Mouse (Mus musculus) testis, postnatal 14 days (tissue): Measurements from ENCODE around the gene Galnt7.

Experiments used
- DNase-seq: peaks from one replicate; pipeline ENCODE4 v3.0.0; 2021; ENCODE audit warnings: low spot score

The Galnt7 gene

GRCm38 (mm10) chr8:57585128-57585442, 67.7 kb downstream of the Galnt7 start:
- DNase-seq: no peak

GRCm38 (mm10) chr8:57584416-57585127, 68.3 kb downstream of the Galnt7 start:
- DNase-seq: no peak

- DNase-seq: no peak
Measured at GRCm38 (mm10) chr8:57579845-57580244, 73.0 kb downstream of the Galnt7 start.

GRCm38 (mm10) chr8:57577301-57577700, 75.5 kb downstream of the Galnt7 start:
- no peak for DNase-seq

DNA sequence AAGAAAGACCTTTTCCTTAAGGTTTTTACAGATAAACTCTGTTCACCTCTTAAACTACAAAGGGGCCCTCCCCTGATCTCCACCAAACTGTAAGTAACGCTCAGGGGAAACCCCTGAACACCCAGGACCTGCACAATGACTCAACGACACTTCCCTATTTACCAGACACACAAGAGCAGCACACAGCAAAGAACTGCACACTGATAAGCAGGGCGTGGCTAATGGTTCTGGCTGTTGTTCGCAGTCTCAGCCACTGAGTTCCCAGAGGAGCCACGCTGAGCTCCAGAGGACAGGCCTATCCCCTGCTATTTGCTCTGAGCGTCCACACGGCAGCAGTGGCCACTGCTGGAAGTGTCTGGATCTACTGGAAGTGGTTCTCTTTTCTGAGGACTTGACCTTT, 76.6 kb downstream of the Galnt7 start:
- peak; percentile 30 for DNase-seq

DNA sequence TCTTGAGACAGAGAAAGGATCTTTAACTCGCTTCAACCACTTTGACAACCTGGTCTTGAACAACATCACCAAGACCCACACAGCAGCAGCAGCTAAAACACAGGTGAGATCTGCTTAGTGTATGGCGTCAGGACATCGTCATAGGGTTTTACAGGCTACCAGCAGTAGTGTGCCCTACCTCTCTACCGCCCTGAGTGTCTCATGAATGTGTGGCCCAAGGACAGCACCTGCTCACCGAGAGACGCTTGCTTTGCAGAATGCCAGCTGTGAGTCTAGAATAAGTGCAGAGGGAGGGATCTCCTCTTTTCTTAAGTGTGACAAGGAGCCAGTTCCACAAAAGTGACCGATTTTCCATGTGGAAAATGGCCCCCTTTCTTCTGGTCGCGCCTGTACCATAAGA, 77.5 kb downstream of the Galnt7 start:
- DNase-seq: no peak

DNA sequence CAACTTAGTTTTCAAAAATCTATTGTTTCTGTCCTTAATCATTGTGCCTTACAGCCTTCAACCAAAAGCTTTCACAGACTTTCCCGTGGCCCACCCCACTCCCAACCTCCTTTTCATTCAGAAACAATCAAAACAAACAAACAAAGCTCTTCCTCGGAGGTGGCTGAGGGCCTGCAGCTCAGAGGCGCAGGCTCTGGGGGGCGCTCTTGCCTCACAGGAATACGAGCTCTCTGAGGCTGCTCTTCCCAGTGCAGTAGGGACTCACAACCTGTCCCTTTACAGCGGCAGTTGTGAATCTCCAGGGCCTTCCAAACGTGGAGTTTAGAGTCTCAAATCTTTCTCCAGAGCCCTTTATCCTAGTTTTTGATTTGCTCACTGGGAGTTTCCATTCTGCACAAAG, 78.4 kb downstream of the Galnt7 start:
- DNase-seq: peak; percentile 32

DNA sequence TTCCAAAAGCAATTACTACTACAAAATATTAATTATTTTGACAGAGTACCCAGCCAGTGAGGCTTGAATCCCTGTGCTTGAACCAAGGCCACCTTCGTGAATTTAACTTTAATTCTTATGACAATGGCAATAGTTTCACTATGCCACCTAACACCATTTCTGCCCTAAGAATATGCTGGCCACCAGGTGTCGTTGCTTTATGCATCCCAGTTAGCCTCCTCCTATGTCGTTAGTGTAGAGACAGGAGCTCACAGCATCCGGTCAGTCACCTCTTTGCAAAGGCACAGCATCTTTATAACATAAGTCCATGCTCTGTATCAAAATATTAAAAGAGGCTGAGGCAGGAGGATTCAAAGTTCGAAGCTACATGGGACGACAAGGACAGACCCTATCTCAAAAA, 79.0 kb downstream of the Galnt7 start:
- DNase-seq: no peak

DNA sequence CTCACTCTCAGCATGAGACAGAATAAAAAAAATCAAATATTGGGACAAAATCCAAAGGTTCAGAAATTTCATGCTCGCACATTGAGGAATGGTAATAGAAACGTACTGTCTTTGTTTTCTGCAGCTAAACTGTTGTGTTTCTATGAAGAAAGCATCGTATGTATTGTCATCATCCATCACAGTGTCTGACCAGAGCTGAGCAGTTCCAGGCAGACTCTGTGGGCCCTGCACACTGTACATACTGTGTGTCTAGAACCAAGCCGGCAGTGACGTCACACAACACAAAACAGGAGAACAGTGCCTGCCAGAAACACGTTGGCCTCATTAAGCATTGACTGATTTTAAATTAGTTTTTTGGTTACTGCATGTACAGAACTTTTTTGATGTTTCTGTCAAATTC, 82.9 kb downstream of the Galnt7 start:
- DNase-seq: no peak

DNA sequence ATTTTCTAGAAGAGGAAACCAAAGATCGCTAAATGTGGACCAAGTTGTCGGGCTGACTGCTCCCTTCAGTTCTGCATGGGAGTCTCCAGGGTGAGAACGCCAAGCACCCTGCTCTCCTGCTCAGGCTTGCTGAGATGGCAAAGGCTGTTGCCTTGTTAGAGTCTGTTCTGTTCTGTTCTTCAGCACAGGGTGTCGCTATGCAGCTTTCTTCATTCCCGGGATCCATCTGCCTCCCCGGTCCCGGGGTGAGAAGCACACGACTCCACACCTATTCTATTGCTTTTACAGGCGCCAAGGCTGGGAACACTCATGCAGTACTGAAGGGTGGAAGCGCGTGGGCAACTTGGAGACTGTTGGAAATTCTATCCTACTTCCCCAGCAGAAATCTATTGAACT, 83.4 kb downstream of the Galnt7 start:
- no peak for DNase-seq

- no peak for DNase-seq
Measured at GRCm38 (mm10) chr8:57568633-57569399, 84.0 kb downstream of the Galnt7 start.

GRCm38 (mm10) chr8:57567998-57568397, 84.8 kb downstream of the Galnt7 start:
- DNase-seq: no peak

DNA sequence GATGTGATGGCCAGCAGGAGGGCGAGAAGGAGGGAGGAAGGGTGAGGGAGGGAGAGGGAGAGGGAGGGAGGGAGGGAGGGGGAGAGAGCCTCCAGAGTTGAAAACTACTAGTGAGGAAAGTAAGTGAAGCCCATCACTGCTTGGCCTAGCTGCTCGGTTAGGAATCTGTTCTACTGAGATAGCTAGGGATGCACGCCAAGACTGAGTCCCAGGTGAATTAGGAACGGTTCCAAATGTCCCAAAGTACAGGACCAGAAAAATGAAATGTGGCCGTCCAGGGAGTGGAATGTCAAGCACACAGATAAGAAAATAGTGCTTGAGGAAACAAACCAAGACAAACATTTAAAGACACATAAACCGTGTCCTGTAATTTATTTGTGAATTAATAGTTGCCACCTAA, 87.8 kb downstream of the Galnt7 start:
- no peak for DNase-seq

DNA sequence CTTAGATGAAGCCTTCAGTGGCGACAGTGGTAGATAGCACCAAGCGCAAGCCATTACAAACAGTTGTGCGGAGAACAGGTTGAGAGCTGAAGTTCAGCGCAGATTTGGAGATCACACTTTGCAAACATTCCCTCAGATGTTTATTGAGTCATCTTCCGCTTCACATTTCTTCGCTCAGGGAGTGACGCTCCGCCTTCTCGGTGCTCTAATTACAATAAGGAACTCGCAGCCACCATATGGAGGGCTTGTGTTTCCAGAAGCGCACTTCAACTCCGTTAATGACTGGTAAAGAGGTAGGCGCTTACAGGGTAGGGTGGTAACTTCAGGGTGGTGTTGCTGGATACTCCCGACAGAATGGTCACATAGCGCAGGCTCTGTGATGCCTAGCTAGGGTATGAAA, 89.1 kb downstream of the Galnt7 start:
- no peak for DNase-seq

GRCm38 (mm10) chr8:57562741-57563140, 90.1 kb downstream of the Galnt7 start:
- DNase-seq: no peak

GRCm38 (mm10) chr8:57560926-57561325, 91.9 kb downstream of the Galnt7 start:
- no peak for DNase-seq

- no peak for DNase-seq
Measured at GRCm38 (mm10) chr8:57552102-57553032, 100.5 kb downstream of the Galnt7 start.

GRCm38 (mm10) chr8:57547581-57547980, 105.3 kb downstream of the Galnt7 start:
- no peak for DNase-seq

GRCm38 (mm10) chr8:57546834-57547233, 106.0 kb downstream of the Galnt7 start:
- no peak for DNase-seq

DNA sequence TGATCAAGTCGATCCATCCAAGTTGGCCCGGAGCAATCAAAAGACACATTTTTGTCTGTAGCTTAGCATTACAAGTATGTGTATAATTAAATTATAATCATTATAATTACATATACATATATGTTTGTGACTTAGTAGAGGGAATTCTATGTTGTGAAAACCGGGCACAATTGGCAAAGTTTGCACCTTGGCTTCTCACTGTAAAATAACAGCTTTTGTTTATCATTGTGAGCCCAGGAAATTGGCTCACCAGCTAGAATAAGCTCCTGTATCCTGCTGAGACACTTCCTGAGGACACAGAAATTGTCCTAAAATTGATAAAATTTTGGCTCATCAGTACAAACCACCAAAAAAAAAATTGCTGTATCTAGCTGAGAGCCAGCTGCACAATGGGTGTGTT, 106.4 kb downstream of the Galnt7 start:
- no peak for DNase-seq

- no peak for DNase-seq
Measured at GRCm38 (mm10) chr8:57541405-57541804, 111.4 kb downstream of the Galnt7 start.

DNA sequence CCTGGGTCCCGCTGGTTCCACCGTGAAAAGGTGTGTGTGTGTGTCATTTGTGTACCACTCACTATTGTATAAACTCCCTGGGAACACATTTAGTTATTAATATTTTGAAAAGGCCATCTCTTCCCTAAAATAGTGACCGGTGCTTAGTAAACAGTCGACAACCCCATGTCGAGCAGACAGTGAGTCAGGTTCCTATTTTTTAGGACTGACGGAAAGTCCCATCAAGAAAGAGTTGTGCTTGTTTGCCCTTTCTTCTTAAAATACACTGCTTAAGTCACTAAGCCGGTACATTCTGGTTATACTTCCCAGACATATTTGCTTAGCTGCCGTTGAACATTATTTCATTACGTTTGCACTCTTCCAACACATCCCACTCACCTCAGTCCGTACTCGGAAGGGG, 111.9 kb downstream of the Galnt7 start:
- DNase-seq: no peak
